Mouse (Mus musculus) forebrain, embryonic 13.5 days (tissue): ENCODE measurements around the gene Thap4. TPM values are rescaled to one million over a fixed set of nuclear protein-coding genes. Genes with fewer than 3 reads are reported as not detected.

ENCODE experiments used
- ATAC-seq: fragments of 200-750 bp; cut with Nextera tagmentation; 2 replicates; pipeline ENCODE4 v1.8.0; 2017
- H3K27ac ChIP-seq: fragments of 300-500 bp; sonication (generic); 2 replicates; pipeline ENCODE4 v1.5.1; 2015; ENCODE audit warnings: inconsistent platforms, mild to moderate bottlenecking, moderate library complexity
- H3K27me3 ChIP-seq: fragments of 300-500 bp; sonication (generic); 2 replicates; pipeline ENCODE4 v1.6.1; 2015; ENCODE audit warnings: mild to moderate bottlenecking, inconsistent platforms
- H3K36me3 ChIP-seq: fragments of 300-500 bp; sonication (generic); 2 replicates; pipeline ENCODE4 v1.6.1; 2015; ENCODE audit warnings: mild to moderate bottlenecking, inconsistent platforms; ENCODE audit not compliant: poor library complexity, severe bottlenecking
- H3K4me1 ChIP-seq: fragments of 300-500 bp; sonication (generic); 2 replicates; pipeline ENCODE4 v1.6.1; 2015; ENCODE audit warnings: inconsistent platforms
- H3K4me2 ChIP-seq: fragments of 300-500 bp; sonication (generic); 2 replicates; pipeline ENCODE4 v1.6.1; 2015; ENCODE audit warnings: inconsistent platforms, mild to moderate bottlenecking, moderate library complexity
- H3K4me3 ChIP-seq: fragments of 300-500 bp; sonication (generic); 2 replicates; pipeline ENCODE4 v1.5.1; 2015; ENCODE audit warnings: mild to moderate bottlenecking, inconsistent platforms
- H3K9ac ChIP-seq: fragments of 300-500 bp; sonication (generic); 2 replicates; pipeline ENCODE4 v1.6.1; 2015; ENCODE audit warnings: mild to moderate bottlenecking, inconsistent platforms
- H3K9me3 ChIP-seq: fragments of 300-500 bp; sonication (generic); replicated peaks from 2 replicates; pipeline ENCODE4 v1.6.1; 2016; ENCODE audit warnings: inconsistent platforms
- WGBS: fragments of 180-500 bp; shearing (Covaris S2); methylation state at CpG from one replicate; pipeline ENCODE4 v1.1.7; 2015; 5-methylcytosine and 5-hydroxymethylcytosine counted together
- polyA plus RNA-seq: library from polyadenylated mRNA; unstranded; fragments of >200 nt; fragmentation: Nextera tagmentation; extraction: Ambion mirVana; gene quantifications from 2 replicates; pipeline ENCODE4 v1.2.1, GENCODE M21; 2015

Thap4 gene
- polyA plus RNA-seq, 1 experiment from 2014 or later, result 38.0 TPM

DNA sequence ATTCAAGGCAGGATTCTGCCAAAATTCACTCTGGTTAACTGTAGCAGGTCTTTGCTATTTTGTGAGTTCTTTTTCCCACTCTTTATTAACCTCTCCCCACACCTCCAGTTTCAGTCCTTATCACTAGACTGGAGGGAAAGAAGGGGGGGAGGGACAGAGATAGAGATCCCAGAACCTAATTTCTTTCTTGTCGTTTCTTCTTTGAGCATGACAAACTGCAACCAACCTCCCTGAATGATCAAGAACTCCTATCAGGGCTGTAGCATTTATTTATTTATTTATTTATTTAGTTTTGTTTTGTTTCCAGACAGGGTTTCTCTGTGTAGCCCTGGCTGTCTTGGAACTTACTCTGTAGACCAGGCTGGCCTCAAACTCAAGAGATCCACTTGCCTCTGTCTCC is 52.6 kb downstream of the Thap4 start:
- H3K27me3 ChIP-seq, result no peaks in the 10 kb centered on the region
- no peak overlapping the region for H3K27ac ChIP-seq
- no peak overlapping the region for H3K9ac ChIP-seq
- H3K9me3 ChIP-seq, result no peaks in the 10 kb centered on the region
- no peak overlapping the region for H3K4me3 ChIP-seq
- no peak overlapping the region for H3K4me2 ChIP-seq
- 94% methylated on average over 1 of the region's 1 CpGs for WGBS
- no peak for ATAC-seq
- peaks cover 28% of the 10 kb centered on the region for H3K36me3 ChIP-seq
- H3K4me1 ChIP-seq, result no peaks in the 10 kb centered on the region

DNA sequence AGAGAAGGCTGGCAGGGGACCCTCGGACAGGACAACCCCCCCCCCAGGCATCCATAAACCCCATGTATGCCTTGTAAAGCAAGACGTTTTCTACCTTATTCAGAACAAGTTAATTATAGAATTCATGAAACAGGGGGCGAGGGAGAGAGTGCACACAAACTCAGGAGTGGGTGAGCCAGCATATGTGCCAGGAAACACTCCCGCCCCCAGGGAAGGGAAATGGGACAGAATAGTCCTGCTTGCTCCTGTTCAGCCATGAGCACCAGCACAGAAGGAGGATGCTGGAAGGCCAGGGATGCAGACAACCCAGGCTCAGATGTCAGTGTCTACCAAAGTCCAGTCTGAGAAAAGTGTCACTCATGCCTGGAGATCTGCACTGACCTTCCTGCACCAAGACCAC is 55.5 kb downstream of the Thap4 start:
- Histone ChIP-seq H3K9me3 (no peaks in the 10 kb centered on the region), H3K4me2 (no peak overlapping the region), H3K27me3 (no peaks in the 10 kb centered on the region), H3K9ac (no peak overlapping the region), H3K4me1 (no peaks in the 10 kb centered on the region), H3K36me3 (peaks cover 34% of the 10 kb centered on the region), H3K27ac (no peak overlapping the region), H3K4me3 (no peak overlapping the region)
- ATAC-seq, result no peak
- 83% methylated on average over 4 of the region's 4 CpGs for WGBS

DNA sequence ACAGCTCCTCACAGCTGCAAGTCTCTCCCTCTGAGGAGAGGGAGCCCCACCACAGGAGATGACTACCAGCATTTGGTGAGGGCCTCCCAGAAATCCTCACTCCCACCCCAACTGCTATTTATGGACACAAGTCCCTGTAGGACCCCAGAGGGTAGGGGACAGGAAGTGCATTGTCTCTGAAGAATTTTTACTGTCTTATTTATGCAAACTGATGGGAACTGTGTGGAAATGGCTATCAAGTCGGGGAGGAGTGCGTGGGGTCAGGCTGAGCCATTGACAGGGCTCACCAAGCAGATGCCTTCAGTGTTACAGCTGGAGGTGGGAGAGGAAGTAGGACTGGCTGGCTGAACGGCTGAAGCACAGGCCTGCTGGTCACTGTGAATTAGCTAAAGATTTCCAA is 57.3 kb downstream of the Thap4 start:
- Histone ChIP-seq H3K4me1 (no peaks in the 10 kb centered on the region), H3K9ac (no peak overlapping the region), H3K27ac (no peak overlapping the region; the same call in 1 of the 2 replicates), H3K4me2 (no peak overlapping the region), H3K27me3 (no peaks in the 10 kb centered on the region), H3K36me3 (peaks cover 33% of the 10 kb centered on the region), H3K4me3 (no peak overlapping the region), H3K9me3 (no peaks in the 10 kb centered on the region)
- no peak for ATAC-seq
- WGBS, result 80% methylated on average over 3 of the region's 3 CpGs

DNA sequence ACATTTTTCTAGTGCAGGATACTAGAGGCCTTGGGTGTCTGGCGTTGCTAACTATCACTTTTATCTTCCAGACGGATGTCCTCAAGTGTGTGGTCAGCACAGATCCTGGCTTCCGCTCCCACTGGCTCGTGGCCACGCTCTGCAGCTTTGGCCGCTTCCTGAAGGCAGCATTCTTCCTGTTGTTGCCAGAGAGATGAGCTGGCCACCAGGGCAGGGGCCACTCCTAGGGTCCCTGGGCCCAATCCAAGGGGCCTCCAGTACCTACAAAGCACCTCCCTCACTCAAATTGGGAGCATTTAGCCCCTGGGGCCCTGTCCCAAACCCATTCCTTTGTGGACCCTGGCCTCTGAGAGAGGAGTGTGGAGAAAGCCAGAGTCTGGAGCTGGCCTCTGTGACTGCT is 59.7 kb downstream of the Thap4 start:
- Histone ChIP-seq H3K4me2 (no peak overlapping the region), H3K4me3 (no peak overlapping the region), H3K4me1 (no peaks in the 10 kb centered on the region), H3K27me3 (no peaks in the 10 kb centered on the region), H3K9ac (no peak overlapping the region), H3K27ac (no peak overlapping the region), H3K9me3 (no peaks in the 10 kb centered on the region), H3K36me3 (peaks cover 55% of the 10 kb centered on the region)
- 92% methylated on average over 6 of the region's 6 CpGs for WGBS
- ATAC-seq, result no peak

DNA sequence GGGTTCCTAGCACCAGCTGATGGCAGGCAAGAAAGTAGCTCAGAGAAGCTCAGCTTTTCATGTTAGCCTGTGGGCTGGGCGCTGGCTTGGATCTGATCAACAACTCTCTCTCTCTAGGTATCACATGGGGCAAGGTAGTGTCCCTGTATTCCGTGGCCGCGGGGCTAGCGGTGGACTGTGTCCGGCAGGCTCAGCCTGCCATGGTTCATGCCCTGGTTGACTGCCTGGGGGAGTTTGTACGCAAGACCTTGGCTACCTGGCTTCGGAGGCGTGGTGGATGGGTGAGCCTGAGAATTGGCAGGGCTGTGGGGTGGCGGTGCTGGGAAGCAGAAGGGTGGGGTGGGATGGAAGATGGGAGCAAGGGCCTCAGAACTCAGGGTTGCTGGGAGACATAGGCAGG is 60.7 kb downstream of the Thap4 start:
- H3K9ac ChIP-seq, result no peak overlapping the region
- H3K27me3 ChIP-seq, result no peaks in the 10 kb centered on the region
- no peak overlapping the region for H3K4me3 ChIP-seq
- H3K9me3 ChIP-seq, result no peaks in the 10 kb centered on the region
- H3K27ac ChIP-seq, result no peak overlapping the region
- H3K36me3 ChIP-seq, result peaks cover 55% of the 10 kb centered on the region
- H3K4me2 ChIP-seq, result no peak overlapping the region
- no peaks in the 10 kb centered on the region for H3K4me1 ChIP-seq
- WGBS, result 95% methylated on average over 10 of the region's 10 CpGs
- ATAC-seq, result no peak

DNA sequence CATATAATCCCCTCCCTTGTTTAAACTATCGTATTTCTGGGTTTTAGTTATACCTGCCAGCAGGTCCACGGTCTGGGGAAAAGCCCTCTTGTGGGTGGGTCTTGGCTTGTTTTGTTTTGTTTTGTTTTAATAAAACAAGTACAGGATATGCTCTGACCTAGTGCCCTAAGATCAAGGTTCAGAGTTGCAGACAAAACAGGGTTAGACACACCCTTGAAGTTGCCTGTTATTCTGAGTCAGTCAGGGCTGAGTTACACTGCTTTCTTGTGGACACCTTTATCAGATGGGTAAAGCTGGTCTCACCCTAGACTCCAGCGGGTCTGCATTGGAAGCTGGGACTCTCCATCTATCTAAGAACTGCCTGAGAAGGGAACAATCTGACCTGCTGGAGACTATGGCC is 61.2 kb downstream of the Thap4 start:
- Histone ChIP-seq H3K9me3 (no peaks in the 10 kb centered on the region), H3K4me2 (no peak overlapping the region), H3K4me3 (no peak overlapping the region), H3K27me3 (no peaks in the 10 kb centered on the region), H3K9ac (no peak overlapping the region), H3K27ac (no peak overlapping the region), H3K4me1 (0 out of 2 replicates have a peak, but pooled peaks cover 3% of the 10 kb centered on the region), H3K36me3 (peaks cover 55% of the 10 kb centered on the region)
- ATAC-seq, result no peak
- 92% methylated on average over 3 of the region's 3 CpGs for WGBS

DNA sequence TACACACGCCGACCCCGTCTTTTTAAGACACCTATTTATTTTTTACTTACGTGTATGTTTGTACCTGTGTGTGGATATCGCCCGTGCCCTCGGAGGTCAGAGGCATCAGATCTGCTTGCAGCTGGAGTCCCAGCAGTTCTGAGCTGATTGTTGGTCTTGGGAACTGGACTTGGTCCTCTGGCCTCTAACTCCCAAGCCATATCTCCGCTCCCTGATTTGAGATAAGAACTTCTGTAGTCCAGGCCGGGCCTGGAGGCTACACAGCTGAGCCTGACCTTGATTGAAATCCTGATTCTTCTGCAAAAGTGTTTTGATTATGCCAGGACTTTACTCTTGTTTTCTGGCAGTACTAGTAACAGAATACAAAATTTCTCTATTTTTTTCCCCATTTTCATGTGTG is 61.9 kb downstream of the Thap4 start:
- H3K9me3 ChIP-seq, result no peaks in the 10 kb centered on the region
- no peak overlapping the region for H3K4me2 ChIP-seq
- H3K27me3 ChIP-seq, result no peaks in the 10 kb centered on the region
- WGBS, result 96% methylated on average over 9 of the region's 9 CpGs
- peaks cover 9% of the 10 kb centered on the region for H3K4me1 ChIP-seq
- no peak overlapping the region for H3K27ac ChIP-seq
- no peak overlapping the region for H3K9ac ChIP-seq
- peaks cover 55% of the 10 kb centered on the region for H3K36me3 ChIP-seq
- ATAC-seq, result no peak
- H3K4me3 ChIP-seq, result no peak overlapping the region

DNA sequence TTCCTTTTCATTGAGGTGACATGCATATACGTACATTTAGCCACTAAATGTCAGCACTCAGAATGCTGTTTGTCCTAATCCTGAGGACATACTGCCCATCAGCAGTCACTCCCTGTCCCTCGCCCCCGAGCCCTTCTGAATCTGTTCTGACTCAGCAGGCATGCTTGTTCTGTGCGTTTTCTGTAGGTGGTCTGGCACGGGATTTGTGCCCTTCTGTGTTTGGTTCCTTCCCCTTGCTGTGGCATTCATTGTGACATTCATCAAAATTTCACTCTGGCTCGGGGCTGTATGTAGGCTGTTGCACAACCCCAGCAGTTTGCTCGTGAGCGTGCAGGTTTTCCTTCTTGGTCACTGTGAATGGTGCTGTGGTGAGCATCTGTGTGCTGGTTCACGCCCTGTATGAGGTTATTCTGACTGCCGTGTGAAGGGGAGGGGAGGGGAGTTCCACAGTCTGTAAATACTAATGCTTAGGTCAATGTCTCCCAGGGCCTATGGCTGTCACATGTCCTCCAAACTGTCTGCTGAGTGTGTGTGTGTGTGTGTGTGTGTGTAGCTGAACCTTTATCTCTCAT is 62.8 kb downstream of the Thap4 start:
- no peak overlapping the region for H3K4me3 ChIP-seq
- no peak overlapping the region for H3K9ac ChIP-seq
- no peaks in the 10 kb centered on the region for H3K27me3 ChIP-seq
- H3K4me2 ChIP-seq, result no peak overlapping the region
- peaks cover 18% of the 10 kb centered on the region for H3K4me1 ChIP-seq
- ATAC-seq, result no peak
- H3K9me3 ChIP-seq, result no peaks in the 10 kb centered on the region
- 73% methylated on average over 10 of the region's 10 CpGs for WGBS
- no peak overlapping the region for H3K27ac ChIP-seq
- peaks cover 55% of the 10 kb centered on the region for H3K36me3 ChIP-seq

DNA sequence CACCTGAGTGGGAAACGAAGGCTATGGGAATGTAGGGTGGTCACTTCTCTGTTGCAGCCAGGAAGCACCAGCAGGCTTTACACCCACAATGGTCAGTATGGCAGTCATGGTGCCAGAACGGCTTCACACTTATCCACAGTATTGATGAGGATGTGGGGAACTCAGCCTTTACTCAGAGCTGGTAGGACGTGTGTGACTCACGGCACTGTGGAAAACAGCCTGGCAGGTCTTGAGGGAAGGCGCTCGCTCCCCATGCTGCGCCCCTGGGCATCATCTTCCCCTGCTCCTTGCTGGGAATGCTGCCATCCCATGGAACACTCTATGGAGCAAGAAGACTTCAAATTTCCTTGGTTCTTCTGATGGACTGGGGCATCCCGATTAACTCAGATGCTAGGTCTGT is 63.6 kb downstream of the Thap4 start:
- H3K9ac ChIP-seq, result no peak overlapping the region
- H3K4me3 ChIP-seq, result no peak overlapping the region
- no peak overlapping the region for H3K4me2 ChIP-seq
- no peaks in the 10 kb centered on the region for H3K27me3 ChIP-seq
- H3K9me3 ChIP-seq, result no peaks in the 10 kb centered on the region
- no peak overlapping the region for H3K27ac ChIP-seq
- peaks cover 25% of the 10 kb centered on the region for H3K4me1 ChIP-seq
- 94% methylated on average over 8 of the region's 8 CpGs for WGBS
- peaks cover 48% of the 10 kb centered on the region for H3K36me3 ChIP-seq
- no peak for ATAC-seq

DNA sequence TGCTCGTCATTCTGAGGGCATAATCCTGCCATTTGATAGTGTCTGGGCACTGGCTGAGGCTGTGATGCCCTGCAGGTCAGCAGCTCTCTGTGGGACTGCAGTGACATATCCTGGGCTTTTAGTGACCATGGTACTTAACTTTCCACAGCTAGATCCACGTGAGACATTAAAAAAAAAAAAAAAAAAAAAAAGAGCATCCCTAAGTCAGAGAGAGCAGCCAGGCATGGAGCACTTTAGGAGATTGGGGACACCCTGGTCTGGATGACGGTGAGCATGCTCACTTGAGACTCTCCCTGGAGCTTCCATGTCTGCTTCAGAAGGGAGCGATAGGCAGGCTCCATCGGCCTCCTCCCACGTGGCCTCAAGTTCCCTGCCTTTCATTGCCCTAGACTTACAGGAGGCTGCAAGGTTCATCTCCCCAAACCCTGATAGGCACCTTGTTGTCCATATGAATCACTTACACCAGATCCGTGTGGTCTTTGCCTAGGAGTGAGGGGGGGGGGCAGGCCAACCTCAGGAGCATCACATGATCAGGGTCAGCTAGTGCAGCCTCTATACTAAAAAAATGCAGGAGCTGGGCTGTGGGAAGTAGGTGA is 64.7 kb downstream of the Thap4 start:
- Histone ChIP-seq H3K9ac (no peak overlapping the region), H3K4me1 (peaks cover 32% of the 10 kb centered on the region), H3K4me3 (no peak overlapping the region), H3K36me3 (peaks cover 37% of the 10 kb centered on the region), H3K27ac (no peak overlapping the region), H3K4me2 (no peak overlapping the region), H3K9me3 (no peaks in the 10 kb centered on the region), H3K27me3 (no peaks in the 10 kb centered on the region)
- no peak for ATAC-seq
- 89% methylated on average over 7 of the region's 7 CpGs for whole genome bisulfite sequencing

DNA sequence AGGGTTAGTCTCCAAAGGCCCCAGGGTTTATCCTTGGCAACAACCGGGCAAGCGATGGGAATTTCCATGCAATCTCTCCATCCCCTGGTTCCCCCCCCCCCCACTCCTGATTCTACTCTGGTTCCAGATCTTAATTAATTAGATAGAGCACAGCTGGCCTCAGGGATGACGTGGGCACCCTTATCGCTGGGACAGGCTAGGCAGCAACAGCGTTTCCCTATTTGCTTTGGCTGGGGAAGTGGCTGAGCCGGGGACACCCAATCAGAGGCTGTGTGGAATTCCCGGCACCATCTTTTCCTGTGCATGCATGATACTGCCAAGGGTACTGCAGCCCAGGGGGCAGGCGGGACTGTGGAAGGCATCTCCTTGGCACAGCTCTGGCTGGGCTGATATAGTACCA is 66.5 kb downstream of the Thap4 start:
- H3K9me3 ChIP-seq, result no peaks in the 10 kb centered on the region
- peak overlapping the region; percentile 84; the same call in 1 of the 2 replicates for H3K4me2 ChIP-seq
- no peak overlapping the region for H3K9ac ChIP-seq
- H3K4me3 ChIP-seq, result no peak overlapping the region
- peaks cover 4% of the 10 kb centered on the region for H3K27me3 ChIP-seq
- peaks cover 24% of the 10 kb centered on the region for H3K36me3 ChIP-seq
- peaks cover 32% of the 10 kb centered on the region for H3K4me1 ChIP-seq
- WGBS, result 83% methylated on average over 8 of the region's 8 CpGs
- no peak overlapping the region for H3K27ac ChIP-seq
- no peak for ATAC-seq

DNA sequence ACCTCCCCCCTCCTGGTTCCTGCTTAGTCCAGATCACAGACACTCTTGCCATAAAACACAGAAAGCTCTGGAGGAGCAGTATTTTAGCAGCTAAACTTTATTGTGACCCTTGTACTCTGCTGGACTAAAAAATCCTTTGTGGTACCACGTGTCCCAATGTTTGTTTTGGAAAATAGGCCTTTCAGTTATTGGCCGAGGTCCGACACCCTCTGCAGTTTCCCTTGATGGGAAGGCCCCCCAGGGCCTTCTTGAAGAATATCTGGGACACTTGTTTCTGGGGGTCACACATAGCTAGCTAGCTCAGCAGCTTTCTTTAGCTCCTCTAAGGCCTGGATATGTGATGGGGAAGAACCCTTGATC is 67.7 kb downstream of the Thap4 start:
- H3K36me3 ChIP-seq, result peaks cover 19% of the 10 kb centered on the region
- H3K9me3 ChIP-seq, result no peaks in the 10 kb centered on the region
- WGBS, result 26% methylated on average over 3 of the region's 3 CpGs
- peak overlapping the region; percentile 78 for H3K27ac ChIP-seq
- H3K4me2 ChIP-seq, result peak overlapping the region; percentile 84
- peak overlapping the region; percentile 83 for H3K9ac ChIP-seq
- ATAC-seq, result no peak
- peaks cover 32% of the 10 kb centered on the region for H3K4me1 ChIP-seq
- peaks cover 4% of the 10 kb centered on the region for H3K27me3 ChIP-seq
- H3K4me3 ChIP-seq, result peak overlapping the region; percentile 65
